Mouse (Mus musculus) central nervous system, embryonic 11.5 days (tissue): Measurements from ENCODE around the gene Capn12. TPM values are rescaled to one million over a fixed set of nuclear protein-coding genes. Genes with fewer than 3 reads are reported as not detected.

Experiments
- polyA plus RNA-seq: library from polyadenylated mRNA; depleted of rRNA; stranded (reverse); fragments of >200 nt; gene quantifications from 2 replicates; pipeline ENCODE4 v1.2.3, GENCODE M21; 2012; rRNA removed

Capn12 gene
- 0.08 and 0.12 TPM in 2 replicates for polyA plus RNA-seq

GRCm38 (mm10) chr7:28881199-28881598, at the start of gene Capn12:
Capn12 (plus strand) TSS chr7:28881422.

GRCm38 (mm10) chr7:28833723-28834347, 47.4 kb upstream of the Capn12 start, which contains the start of gene Lgals4:
Lgals4 (plus strand) TSS chr7:28833854.

DNA sequence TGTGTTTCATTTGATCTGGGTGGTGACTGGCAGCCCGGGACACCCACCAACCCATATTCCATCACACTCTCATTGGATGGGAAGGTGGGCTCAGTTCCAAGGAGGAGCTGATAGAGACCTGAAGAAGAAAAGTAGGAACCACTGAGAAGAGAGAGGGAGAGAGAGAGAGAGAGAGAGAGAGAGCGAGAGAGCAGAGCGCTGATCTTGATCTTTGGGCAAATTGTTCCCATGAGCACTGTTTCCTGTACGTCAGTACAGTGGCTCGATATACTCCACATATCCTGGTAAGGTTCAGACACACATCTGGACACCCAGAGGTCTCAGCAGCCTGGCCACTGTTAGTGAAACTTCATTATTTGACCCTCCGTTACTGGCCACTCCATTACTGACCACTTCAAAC, 17.7 kb upstream of the Capn12 start, which contains the start of gene Lgals7:
Gene Lgals7, plus strand, starts transcription at position 314 of the 400 bp plus-strand sequence.

Other genes with a start within 250 kb of the Capn12 start
- 5.5 and 12.1 TPM in 2 replicates for gene Fbxo27, start 188.6 kb upstream of the Capn12 start, polyA plus RNA-seq
- gene Fbxo17, start 164.6 kb upstream of the Capn12 start, polyA plus RNA-seq = 5.6 and 10.4 TPM in 2 replicates
- 66.2 and 163 TPM in 2 replicates for gene Mrps12, start 139.6 kb upstream of the Capn12 start, polyA plus RNA-seq
- 28.0 and 31.2 TPM in 2 replicates for gene Sars2, start 139.4 kb upstream of the Capn12 start, polyA plus RNA-seq
- 1.3 and 1.7 TPM in 2 replicates for gene Ccer2, start 125.2 kb upstream of the Capn12 start, polyA plus RNA-seq
- gene Sirt2, start 114.7 kb upstream of the Capn12 start, polyA plus RNA-seq = 70.2 and 74.6 TPM in 2 replicates
- 22.2 and 23.3 TPM in 2 replicates for gene Nfkbib, start 113.9 kb upstream of the Capn12 start, polyA plus RNA-seq
- 1.7 and 3.6 TPM in 2 replicates for gene Rinl, start 92.5 kb upstream of the Capn12 start, polyA plus RNA-seq
- 662 and 695 TPM in 2 replicates for gene Hnrnpl, start 72.9 kb upstream of the Capn12 start, polyA plus RNA-seq
- gene Ech1, start 56.2 kb upstream of the Capn12 start, polyA plus RNA-seq = 45.3 and 77.0 TPM in 2 replicates
- gene Lgals4, start 47.6 kb upstream of the Capn12 start, polyA plus RNA-seq = 5.7 and 5.8 TPM in 2 replicates
- 6.3 and 9.3 TPM in 2 replicates for gene Lgals7, start 17.6 kb upstream of the Capn12 start, polyA plus RNA-seq
- gene Actn4, start 80.9 kb downstream of the Capn12 start, polyA plus RNA-seq = 152 and 193 TPM in 2 replicates
- gene Eif3k, start 100.4 kb downstream of the Capn12 start, polyA plus RNA-seq = 480 and 523 TPM in 2 replicates
- 8.5 and 12.6 TPM in 2 replicates for gene Map4k1, start 100.6 kb downstream of the Capn12 start, polyA plus RNA-seq
- gene Ryr1, start 243.8 kb downstream of the Capn12 start, polyA plus RNA-seq = 2.2 and 7.1 TPM in 2 replicates